Mouse (Mus musculus) common myeloid progenitor, adult 5-6 weeks (primary cell): ENCODE measurements around the gene Cnot11. TPM values are rescaled to one million over a fixed set of nuclear protein-coding genes. Genes with fewer than 3 reads are reported as not detected.
"Not testable (repeated sequence)": the region's sequence is repeated elsewhere in the genome, so short reads cannot be mapped to it uniquely, and the experiment has no call there.

Experiments
- ATAC-seq: replicated peaks from 2 replicates; pipeline ENCODE4 v1.8.0; 2016; ENCODE audit warnings: low read depth, mild to moderate bottlenecking, moderate TSS enrichment, inconsistent platforms; ENCODE audit not compliant: poor library complexity, severe bottlenecking
- total RNA-seq: library from RNA; stranded (forward); fragments of 200-1000, 187-1606 nt; gene quantifications from 2 replicates; pipeline ENCODE4 v1.2.3, GENCODE M21; 2017

Gene Cnot11
- total RNA-seq, 1 experiment from 2014 or later, result 24.2 TPM

DNA sequence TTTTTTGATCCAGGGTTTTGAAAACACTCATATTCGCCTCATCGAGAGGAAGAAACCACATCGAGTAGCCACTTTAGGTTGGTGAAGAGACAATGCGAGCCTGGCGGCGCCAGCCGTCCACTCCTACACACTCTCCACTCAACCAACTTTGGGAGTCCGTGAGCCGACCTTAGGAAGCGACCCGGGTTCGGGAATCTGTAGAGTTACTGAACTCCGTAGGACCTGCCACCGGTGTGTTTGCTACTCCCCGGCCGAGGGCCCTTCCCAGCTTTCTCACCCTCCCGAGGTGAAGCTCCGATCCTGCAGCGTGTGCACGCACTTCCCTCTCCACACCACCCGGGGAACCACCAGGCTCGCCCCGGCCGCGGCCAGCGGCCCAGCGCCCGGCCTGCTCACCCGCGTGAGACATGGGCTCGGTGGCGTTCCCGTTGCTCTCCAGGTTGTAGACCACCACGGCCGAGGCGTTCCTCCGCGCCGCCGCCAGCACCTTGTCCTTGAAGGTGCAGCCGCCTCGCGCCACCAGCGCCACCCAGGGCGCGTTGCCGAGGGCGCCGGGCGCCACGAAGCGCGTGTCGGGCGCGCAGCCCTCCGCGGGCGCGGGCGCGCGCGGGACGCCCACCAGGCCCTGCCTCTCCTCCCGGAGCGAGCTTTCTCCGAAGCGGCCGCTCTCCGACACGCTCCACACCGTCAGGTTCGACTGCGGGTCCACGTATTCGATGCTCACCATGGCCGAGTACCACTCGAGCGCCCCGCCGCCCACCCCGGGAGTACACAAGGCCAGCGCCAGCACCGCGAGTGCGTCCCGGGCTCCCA, 41.8 kb downstream of the Cnot11 start:
- ATAC-seq, result peak; percentile 30

GRCm38 (mm10) chr1:39577253-39577705, 42.5 kb downstream of the Cnot11 start, which contains the start of gene Rnf149:
Gene Rnf149, minus strand, starts transcription at chr1:39577405.
- peak; percentile 86 for ATAC-seq

DNA sequence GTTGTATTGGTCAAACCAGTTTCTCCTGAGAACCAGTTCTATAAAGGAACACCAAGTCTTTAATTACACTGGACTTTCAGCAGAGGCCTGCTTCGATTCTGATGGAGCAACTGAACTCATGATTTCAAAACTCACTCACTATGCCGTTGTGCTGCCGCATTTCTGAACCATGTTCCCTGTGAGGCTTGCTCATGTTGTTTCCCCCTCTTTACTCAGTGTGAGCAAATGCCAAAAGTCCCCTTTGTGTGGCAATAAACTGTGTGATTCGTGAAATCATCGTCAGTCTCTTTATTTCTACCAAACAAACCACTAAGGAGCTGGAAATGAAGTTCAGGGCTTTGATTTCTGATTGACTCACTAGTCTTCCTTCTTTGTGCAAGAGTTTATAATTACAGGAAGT, 43.7 kb downstream of the Cnot11 start:
- 0 out of 2 replicates have a peak, but pooled peaks have one; percentile 4 for ATAC-seq

GRCm38 (mm10) chr1:39579139-39579538, 44.3 kb downstream of the Cnot11 start:
- peak; percentile 22; the same call in 1 of the 2 replicates for ATAC-seq

DNA sequence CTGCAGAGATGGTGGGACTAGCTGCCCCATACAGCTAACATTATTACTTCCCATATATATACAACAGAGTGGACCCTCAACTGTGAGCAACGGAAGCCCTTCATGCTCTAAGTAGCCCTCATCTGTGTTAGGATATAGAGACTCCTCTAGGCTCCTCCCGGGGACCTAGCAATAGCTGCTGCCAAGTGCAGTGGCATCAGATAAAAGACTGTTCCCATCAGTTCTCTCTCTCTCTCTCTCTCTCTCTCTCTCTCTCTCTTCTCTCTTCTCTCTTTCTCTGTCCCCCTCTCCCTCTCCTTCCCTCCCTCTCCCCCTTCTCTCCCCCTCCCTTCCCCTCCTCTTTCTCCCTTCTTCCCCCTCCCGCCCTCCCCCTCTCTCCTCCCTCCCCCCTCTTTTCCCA, 46.4 kb downstream of the Cnot11 start:
- ATAC-seq, result no peak

GRCm38 (mm10) chr1:39583173-39583572, 48.4 kb downstream of the Cnot11 start:
- ATAC-seq, result no peak

- ATAC-seq, result no peak
Observed at GRCm38 (mm10) chr1:39585416-39585815, 50.6 kb downstream of the Cnot11 start.

GRCm38 (mm10) chr1:39590193-39590592, 55.4 kb downstream of the Cnot11 start:
- 0 out of 2 replicates have a peak, but pooled peaks have one; percentile 54 for ATAC-seq

DNA sequence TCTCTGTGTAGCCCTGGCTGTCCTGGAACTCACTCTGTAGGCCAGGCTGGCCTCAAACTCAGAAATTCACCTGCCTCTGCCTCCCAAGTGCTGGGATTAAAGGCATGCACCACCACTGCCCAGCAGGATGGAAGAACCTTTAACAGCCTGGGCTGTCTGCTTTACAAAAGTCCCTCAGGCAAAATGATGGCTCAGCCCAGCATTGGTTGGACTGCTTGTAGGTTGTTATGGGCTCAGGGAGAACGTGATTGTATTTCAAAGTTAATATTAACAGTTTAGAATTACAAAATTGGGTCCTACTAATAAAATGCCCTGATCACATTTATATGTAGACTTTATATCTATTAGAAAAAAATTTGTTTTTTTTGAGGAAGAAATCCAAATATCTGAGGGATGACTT, 56.8 kb downstream of the Cnot11 start:
- ATAC-seq, result not testable (repeated sequence)

- no peak for ATAC-seq
Observed at GRCm38 (mm10) chr1:39592090-39592489, 57.3 kb downstream of the Cnot11 start.

- ATAC-seq, result no peak
Observed at GRCm38 (mm10) chr1:39593836-39594235, 59.0 kb downstream of the Cnot11 start.

Other genes with a start within 250 kb of the Cnot11 start
- 610 and 623 TPM in 2 replicates for gene Rpl31, start 167.2 kb upstream of the Cnot11 start, total RNA-seq
- 4.1 and 6.7 TPM in 2 replicates for gene Tbc1d8, start 56.2 kb upstream of the Cnot11 start, total RNA-seq
- 30.4 and 40.7 TPM in 2 replicates for gene Rnf149, start 42.4 kb downstream of the Cnot11 start, total RNA-seq
- not detected in 2 replicates for gene Creg2, start 116.5 kb downstream of the Cnot11 start, total RNA-seq
- gene Rfx8, start 186.0 kb downstream of the Cnot11 start, total RNA-seq, result 0.27 TPM in 1 of 2 replicates, not detected in the other